Mouse (Mus musculus) liver, postnatal 0 days (tissue): ENCODE results near the gene Tmod2.

Experiments used
- CTCF ChIP-seq: sonication (generic); IDR thresholded peaks from 2 replicates; pipeline ENCODE4 v1.5.1; 2016; ENCODE audit warnings: antibody characterized with exemption, low read depth
- EP300 ChIP-seq: IDR thresholded peaks from 2 replicates; pipeline ENCODE4 v1.6.1; 2016; ENCODE audit warnings: antibody characterized with exemption, low read depth, mild to moderate bottlenecking

GRCm38 (mm10) chr9:75625556-75626307, 14.6 kb upstream of the Tmod2 start, which contains the start of gene Lysmd2:
- TF ChIP-seq EP300 (no peak), CTCF (no peak)
